Mouse (Mus musculus): ENCODE data around the gene Dll1.

DNA sequence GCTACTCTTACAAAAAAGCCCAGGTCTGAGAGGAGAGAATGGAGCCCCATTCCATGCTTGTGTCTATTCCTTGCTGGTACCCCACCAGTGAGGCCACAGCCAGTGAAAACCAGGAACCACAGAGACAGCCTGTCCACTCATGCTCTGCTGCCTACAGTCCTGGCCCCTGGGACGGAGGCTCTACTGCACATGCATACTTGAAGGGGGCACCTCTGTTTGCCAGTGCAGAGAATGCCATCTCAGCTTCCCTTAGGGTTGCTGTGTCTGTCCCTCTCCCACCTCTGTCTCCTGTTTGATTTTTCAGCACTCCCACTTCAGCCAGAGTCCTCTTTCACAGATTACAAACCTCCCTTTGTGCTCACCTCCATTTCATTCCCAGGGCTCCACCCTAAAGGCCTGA is 34.2 kb upstream of the Dll1 start:
- TF ChIP-seq CTCF (IDR thresholded peaks at IDR 0.05): no peak
- TF ChIP-seq EP300 (IDR thresholded peaks at IDR 0.05): no peak
